Mouse (Mus musculus) adrenal gland, adult (tissue): Measurements from ENCODE around the gene Rab24.
A peak's percentile ranks its signal among the peaks of the same experiment; 100 is the strongest.

ENCODE experiments used
- DNase-seq, 2 experiments: peaks; one replicate each; pipeline ENCODE4 v3.0.0; 2022 to 2023; ENCODE audit warnings: low spot score in 1 of 2; ENCODE audit not compliant: inconsistent age in 2 of 2

The Rab24 gene

GRCm38 (mm10) chr13:55321434-55322129 is at the start of gene Rab24:
Gene Rab24, minus strand, starts transcription at chr13:55321946.
- peak; percentile 90 to 96 for DNase-seq

- DNase-seq = no peak
Observed at GRCm38 (mm10) chr13:55371007-55371681, 49.4 kb upstream of the Rab24 start.

- DNase-seq = peak in 1 of 2 experiments; percentile 31
Observed at GRCm38 (mm10) chr13:55370234-55370633, 48.5 kb upstream of the Rab24 start.

- DNase-seq = peak in 1 of 2 experiments; percentile 39
Observed at GRCm38 (mm10) chr13:55369531-55370114, 47.9 kb upstream of the Rab24 start, which contains the start of gene Rgs14. Gene Rgs14, plus strand, starts transcription at chr13:55369732.

- no peak for DNase-seq
Observed at GRCm38 (mm10) chr13:55368401-55368800, 46.7 kb upstream of the Rab24 start.

- peak; percentile 98 to 99 for DNase-seq
Observed at GRCm38 (mm10) chr13:55362453-55363060, 40.8 kb upstream of the Rab24 start, which contains the start of gene Lman2. Gene Lman2, minus strand, starts transcription at chr13:55362783.

GRCm38 (mm10) chr13:55361974-55362452 is 40.3 kb upstream of the Rab24 start:
- no peak for DNase-seq

- peak in 1 of 2 experiments; percentile 64 for DNase-seq
Observed at GRCm38 (mm10) chr13:55361145-55361544, 39.4 kb upstream of the Rab24 start.

- DNase-seq = no peak
Observed at GRCm38 (mm10) chr13:55346745-55347144, 25.0 kb upstream of the Rab24 start.

- no peak for DNase-seq
Observed at GRCm38 (mm10) chr13:55344286-55344685, 22.5 kb upstream of the Rab24 start.

GRCm38 (mm10) chr13:55342469-55342868 is 20.7 kb upstream of the Rab24 start:
- no peak for DNase-seq

- no peak for DNase-seq
Observed at GRCm38 (mm10) chr13:55339259-55339658, 17.5 kb upstream of the Rab24 start.

- no peak for DNase-seq
Observed at GRCm38 (mm10) chr13:55338131-55339054, 16.6 kb upstream of the Rab24 start.

- no peak for DNase-seq
Observed at GRCm38 (mm10) chr13:55337341-55337975, 15.7 kb upstream of the Rab24 start.

GRCm38 (mm10) chr13:55335701-55336100 is 14.0 kb upstream of the Rab24 start:
- no peak for DNase-seq

- DNase-seq = no peak
Observed at GRCm38 (mm10) chr13:55332331-55332730, 10.6 kb upstream of the Rab24 start.

- no peak for DNase-seq
Observed at GRCm38 (mm10) chr13:55330567-55331400, 9.0 kb upstream of the Rab24 start.

GRCm38 (mm10) chr13:55329683-55330566 is 8.2 kb upstream of the Rab24 start, which contains the start of gene Mxd3:
Gene Mxd3, minus strand, starts transcription at chr13:55329823.
- DNase-seq = peak; percentile 86 to 96
